Mouse (Mus musculus) neural tube, embryonic 10.5 days (tissue): ENCODE results near the gene Fancd2.

ENCODE experiments used
- DNase-seq: peaks from one replicate; pipeline ENCODE4 v3.0.0-alpha.2; 2017; ENCODE audit warnings: low spot score; ENCODE audit errors: extremely low spot score

The Fancd2 gene

DNA sequence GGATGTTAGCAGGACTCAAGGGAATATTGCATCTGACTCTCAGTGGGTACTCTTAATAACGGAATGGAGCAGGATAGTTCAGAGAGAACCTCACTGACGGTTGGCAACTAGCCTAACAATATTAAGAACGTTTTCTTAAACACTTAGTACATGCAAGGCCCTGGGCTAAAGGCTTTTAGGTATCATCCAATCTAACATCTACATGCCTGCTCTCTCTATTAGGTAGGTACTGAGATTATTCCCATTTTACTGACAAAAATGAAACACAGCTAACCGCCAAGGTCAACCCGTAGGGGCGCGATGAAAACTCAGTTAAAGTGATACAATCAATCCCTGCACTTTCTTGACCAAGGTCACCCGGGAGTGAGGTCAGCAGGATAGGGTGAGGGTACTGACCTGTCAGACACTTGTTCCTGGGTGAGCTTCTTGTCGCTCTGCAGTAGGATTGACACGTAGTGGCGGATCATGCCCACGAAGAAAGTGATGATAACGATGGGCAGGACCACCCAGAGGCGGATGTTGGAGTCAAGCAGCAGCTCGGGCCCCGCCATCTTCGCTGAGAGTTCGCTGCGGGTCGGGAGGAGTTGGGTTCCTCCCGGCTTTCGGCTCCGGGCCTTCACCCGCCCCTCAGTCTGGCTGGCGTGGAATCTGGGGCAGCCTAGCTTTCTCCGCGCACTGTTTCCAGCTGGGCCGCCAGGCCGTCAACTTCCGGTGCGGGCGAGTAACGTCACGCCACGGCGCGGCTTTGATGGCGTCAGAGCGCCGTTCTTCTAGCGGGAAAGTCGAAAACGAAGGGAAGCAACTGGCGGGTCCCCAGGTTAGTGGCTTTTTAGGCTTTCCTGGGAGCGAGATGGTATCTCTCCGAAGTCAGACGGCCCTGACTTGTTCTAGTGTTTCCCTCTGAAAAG is at the start of gene Fancd2, which contains the start of gene Emc3:
TSS of gene Fancd2 (plus strand) at position 751 of the 908 bp plus-strand sequence.
TSS of gene Emc3 (minus strand) at position 721 of the 908 bp plus-strand sequence.
- peak; percentile 98 for DNase-seq

GRCm38 (mm10) chr6:113482477-113483099 is 48.9 kb upstream of the Fancd2 start:
- no peak for DNase-seq

GRCm38 (mm10) chr6:113483100-113483615 is 48.3 kb upstream of the Fancd2 start, which contains the start of gene Creld1:
Gene Creld1 (plus strand): TSS chr6:113483297.
- DNase-seq = peak; percentile 91

DNA sequence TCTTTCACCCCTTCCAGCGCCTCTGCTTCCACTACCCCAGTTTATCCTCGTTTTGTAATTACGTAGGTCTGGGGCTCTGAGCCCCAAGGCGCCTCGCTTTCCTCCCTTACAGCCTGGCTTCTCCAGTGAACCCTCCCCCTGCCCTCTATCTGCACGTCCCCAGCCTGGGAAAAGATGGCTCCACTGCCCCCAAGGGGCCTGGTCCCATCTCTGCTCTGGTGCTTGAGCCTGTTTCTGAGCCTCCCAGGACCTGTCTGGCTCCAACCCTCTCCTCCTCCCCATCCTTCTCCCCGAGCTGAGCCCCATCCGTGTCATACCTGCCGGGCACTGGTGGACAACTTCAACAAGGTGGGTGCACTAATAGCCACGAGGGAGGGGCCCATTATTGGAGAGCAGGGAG is 47.8 kb upstream of the Fancd2 start:
- peak; percentile 40 for DNase-seq

DNA sequence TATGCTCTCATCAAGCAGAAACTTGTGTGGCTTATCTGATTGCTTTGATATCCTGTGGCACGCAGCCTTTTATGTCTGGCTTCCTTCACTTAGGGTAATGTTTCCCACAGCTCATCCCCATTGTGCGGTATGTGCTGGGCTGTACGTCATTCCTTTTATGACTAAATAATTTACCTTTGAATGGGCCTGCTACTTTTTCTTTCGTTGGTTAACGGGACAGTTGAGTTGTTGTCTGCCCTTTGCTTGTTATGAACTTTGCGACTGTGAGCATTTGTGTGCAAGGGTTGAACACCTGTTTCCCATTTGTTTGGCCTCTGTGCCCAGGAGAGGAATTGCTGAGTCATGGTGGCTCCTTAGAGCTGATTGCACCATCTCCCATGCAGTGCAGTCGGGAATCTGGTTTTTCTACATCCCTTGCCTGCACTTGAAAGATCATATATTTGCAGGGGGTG is 44.3 kb upstream of the Fancd2 start:
- DNase-seq = no peak

DNA sequence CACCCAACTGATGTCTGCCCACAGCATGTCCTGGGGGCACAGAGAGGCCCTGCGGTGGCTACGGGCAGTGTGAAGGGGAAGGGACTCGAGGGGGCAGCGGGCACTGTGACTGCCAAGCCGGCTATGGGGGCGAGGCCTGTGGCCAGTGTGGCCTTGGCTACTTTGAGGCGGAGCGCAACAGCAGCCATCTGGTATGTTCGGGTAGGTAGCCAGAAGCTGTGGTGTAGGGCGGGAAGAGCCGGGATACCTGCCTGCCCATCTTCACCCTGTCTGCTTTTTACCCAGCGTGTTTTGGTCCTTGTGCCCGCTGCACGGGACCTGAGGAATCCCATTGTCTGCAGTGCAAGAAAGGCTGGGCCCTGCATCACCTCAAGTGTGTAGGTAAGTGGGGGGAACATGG is 42.1 kb upstream of the Fancd2 start:
- no peak for DNase-seq

GRCm38 (mm10) chr6:113492101-113492864 is 39.2 kb upstream of the Fancd2 start:
- no peak for DNase-seq

DNA sequence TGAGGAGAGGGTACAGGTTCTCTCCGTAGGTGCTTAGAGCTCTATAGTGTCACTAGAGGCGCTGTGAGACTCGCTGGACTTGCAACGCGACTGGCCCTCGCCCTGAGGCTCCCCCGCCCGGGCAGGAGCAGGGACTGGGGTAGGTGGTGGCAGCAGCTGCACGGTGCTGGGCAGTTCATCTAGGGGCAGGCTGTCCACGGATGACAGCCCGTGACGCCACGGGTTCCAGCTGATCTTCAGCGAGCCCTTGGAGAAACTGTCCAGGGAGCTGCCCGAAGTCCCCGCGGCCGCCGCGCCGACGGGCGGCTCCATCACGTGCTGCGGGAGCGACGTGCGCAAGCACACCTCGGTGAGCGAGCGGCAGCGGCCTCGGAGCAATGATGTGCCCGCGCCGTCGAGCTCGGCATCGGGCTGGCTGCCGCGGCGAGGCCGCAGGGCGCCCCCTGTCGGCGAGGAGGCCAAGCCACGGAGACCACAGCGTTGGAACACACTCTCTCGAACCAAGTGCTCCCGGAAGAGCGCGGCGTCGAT is 37.2 kb upstream of the Fancd2 start:
- DNase-seq = peak; percentile 81

- DNase-seq = no peak
Measured at GRCm38 (mm10) chr6:113495071-113495675, 36.3 kb upstream of the Fancd2 start.

- no peak for DNase-seq
Measured at GRCm38 (mm10) chr6:113499346-113499745, 32.1 kb upstream of the Fancd2 start.

DNA sequence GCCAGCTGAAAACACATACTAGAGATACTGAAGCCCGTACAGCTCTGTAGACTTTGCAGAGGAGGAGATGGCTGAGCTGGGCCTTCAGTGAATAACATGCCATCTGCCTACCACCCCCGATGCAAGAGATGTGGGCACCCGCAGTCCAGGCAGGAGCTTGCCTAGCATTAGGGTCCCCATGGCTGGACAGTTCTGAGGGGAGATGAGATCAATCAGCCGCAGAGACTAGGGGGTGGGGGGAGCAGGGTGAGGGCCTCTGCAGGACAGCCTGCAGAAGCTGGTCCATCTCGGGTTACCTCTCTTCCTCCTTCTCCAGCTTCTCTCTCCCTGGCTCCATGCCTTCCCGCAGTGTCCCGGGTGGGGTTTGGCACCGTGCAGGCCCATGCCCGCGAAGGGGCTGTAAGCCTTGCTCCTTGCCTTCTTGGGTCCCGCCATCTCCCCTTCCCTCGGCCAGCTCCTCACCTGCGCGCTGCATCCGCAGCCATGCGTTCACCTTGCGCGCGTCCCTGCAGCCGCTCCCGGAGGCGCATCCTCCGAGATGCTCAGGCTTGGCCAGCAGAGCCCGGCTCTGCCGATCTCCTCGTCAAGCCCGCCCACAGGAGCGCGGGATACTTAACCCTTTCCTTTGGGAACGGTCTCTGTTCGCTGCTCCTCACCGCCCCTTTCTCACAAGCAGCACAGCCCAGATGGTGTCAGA is 29.9 kb upstream of the Fancd2 start, which contains the start of gene Prrt3:
TSS of gene Prrt3 (minus strand) at position 544 of the 697 bp plus-strand sequence.
- DNase-seq = peak; percentile 48

GRCm38 (mm10) chr6:113502801-113503200 is 28.7 kb upstream of the Fancd2 start:
- DNase-seq = no peak

DNA sequence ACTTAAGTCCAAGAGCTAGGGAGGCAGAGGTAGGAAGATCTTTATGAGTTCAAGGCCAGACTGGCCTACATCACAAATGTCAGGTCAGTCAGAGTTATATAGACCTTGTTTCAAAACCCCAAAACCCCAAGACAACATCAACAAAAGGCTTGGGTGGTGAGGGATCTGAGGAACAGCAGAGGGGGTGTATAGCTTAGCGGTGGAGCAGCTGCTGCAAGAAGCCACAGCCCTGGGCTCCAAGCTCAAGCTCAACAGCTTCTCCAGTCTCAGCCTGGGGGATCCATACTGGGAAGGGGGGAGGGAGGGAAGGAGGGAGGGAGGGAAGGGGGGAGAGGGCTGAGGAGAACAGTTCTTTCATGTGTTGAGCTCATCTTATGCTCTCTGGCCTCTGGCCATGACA is 25.8 kb upstream of the Fancd2 start:
- DNase-seq = no peak

- no peak for DNase-seq
Measured at GRCm38 (mm10) chr6:113507130-113507529, 24.4 kb upstream of the Fancd2 start.

DNA sequence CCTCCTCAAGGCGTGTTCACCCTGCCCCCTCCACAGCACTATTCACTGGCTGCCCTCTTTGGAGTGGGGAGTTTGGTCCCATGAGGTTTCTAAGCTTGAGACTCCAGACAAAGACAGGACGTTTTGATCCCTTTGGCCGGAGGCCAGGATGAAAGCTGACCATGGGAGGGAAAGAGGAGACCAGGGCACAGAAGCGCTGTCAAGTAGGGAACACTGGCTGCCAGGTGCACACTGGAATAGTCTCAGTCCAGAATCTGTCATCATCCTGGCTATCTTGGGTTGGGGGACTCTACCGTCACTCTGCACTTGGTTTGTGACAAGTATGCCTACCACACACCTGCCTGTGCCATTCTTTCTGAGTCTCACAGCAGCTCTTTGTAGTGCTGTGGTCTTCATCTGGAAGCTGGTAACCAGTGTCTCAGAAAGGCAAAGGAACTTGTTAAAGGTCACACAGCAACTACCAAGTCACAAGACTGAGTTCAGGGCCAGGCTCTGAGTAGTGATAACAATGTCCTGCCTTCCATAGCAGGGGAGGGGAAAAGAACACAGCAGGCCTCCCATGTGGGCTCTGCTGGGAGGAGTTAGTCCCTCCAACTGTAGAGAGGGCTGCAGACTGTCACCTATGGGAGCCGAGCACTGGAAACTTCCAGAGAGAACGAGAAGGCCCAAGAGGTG is 23.1 kb upstream of the Fancd2 start:
- no peak for DNase-seq

- DNase-seq = no peak
Measured at GRCm38 (mm10) chr6:113508947-113509280, 22.6 kb upstream of the Fancd2 start.

- DNase-seq = no peak
Measured at GRCm38 (mm10) chr6:113513944-113514343, 17.5 kb upstream of the Fancd2 start.

DNA sequence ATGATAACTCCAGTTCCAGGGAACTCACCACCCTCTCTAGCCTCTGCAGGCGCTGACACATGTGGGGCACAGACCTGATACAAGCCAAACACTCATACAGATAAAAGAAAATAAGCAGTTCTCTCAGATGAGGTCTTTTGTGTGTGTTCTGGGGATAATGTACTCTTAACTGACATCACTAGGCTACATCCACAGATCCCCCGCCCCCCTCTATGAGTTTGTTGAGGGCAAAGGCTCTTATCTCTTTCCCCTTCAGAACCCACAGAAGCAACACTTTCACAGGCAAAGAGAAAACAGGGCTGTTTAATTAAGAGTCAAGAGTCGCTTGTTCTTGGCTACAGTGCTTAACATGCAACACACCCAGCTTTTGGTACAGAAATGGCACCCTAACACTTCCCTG is 16.9 kb upstream of the Fancd2 start:
- no peak for DNase-seq

DNA sequence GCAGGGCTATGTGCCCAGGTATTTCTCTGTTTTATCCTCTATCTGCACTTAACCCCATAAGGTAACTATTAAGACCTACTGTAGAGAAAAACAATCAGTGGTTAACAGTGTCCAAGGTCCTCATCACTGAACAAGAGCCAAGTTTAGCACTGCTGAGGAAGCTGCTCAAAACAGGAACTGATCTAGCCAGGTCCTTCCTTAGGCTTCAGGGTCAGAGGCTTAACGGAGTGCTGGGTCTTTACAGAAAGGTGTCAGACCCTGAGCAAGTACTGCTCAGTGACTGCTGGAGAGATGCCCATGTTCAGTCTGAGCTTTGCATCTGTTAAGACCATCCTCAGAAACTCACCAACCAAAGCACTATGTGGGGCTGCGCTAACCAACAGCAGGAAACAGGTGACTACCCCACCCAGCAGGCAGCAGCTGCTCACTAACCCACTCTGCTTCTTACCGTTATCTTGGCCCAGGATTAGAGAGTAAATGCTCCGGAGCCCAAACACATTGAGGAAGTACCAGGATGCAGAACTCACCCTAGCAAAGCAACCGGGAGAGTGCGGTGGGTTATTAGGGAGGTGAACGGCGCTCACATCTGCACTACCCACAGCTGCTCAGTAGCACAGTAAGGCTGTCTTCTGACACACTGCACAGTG is 13.9 kb upstream of the Fancd2 start:
- no peak for DNase-seq
